Mouse (Mus musculus) naive thymus-derived CD4-positive, alpha-beta T cell, adult 2 months (primary cell): ENCODE results near the gene Gtf2i.

Experiments used
- DNase-seq: peaks from one replicate; pipeline ENCODE4 v3.0.0-alpha.2; 2011; ENCODE audit warnings: low read depth

Gtf2i gene

DNA sequence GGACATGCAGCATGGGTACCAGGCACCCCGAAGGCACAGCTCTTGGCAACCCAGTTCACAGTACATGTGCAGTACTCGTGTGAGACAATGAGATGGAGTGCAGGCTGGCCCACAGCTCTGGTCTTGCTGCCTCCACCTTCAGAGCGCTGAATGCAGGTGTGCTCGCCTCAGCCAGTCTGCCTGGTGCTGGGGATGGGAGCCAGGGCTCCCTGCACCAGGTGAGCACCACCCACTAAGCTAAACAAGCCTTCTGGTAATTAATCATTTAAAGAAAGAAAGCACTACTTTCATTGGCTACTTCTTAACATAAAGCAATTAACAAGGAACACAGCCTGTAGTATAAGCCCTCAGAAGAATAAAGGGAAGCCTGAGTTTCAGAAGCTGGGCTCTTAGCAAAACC is 37.5 kb downstream of the Gtf2i start:
- no peak for DNase-seq

DNA sequence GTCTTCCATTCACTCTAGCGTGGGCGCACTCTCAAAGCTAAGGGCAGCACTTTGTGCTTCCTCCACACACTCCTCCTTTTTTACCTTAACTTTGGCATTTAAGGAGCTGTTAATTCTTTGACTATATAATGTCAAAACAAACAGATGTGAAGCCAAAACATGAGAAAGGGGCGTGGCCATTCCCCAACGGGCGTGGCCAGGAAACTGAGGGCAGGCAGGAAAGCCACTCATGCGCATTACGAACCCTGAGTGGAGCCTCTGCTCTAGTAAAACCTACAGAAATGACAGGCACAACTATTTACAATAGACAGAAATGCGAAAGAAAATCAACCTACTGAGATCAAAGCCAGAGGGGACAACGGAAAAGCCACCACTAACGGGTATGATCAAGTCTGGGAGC is 39.0 kb downstream of the Gtf2i start:
- peak; percentile 81 for DNase-seq

DNA sequence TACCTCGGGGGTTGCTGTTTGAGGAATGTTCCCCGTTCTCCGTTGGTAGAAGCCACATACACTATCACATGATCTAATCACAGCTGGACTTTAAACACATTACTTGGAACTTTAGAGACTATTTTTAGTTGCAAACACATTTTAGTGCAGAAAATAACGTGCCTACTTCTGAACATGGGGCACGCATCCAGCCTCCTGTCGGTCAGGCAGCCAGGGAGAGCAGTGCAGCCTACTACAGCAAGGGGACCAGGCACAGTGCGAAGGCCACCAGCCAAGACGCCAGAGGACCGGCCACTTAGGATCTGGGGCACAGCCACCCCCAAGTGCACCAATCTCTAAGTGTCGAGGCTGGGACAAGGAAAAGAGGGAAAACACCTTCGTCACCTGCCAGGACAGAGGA is 39.5 kb downstream of the Gtf2i start:
- DNase-seq: no peak

DNA sequence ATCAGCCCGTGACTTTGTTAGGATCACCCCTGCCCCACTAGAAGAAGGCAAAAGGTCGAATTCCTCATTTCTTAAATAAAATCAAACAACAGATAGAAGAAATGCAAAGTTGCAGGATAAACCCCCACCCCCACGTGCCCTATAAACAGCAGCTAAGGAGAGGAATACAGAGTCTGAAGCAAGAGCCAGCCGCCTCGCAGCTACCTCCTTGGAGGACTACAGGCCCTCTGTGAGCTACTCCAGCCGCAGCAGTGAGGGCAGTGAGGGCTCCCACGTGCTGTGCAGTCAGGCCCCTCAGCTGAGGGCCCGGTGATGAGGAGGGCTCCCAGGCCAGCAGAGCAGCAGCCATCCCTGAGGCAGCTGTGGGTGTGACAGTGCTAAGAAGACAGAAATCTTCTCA is 40.8 kb downstream of the Gtf2i start:
- no peak for DNase-seq

GRCm38 (mm10) chr5:134272761-134273160 is 41.8 kb downstream of the Gtf2i start:
- peak; percentile 79 for DNase-seq

DNA sequence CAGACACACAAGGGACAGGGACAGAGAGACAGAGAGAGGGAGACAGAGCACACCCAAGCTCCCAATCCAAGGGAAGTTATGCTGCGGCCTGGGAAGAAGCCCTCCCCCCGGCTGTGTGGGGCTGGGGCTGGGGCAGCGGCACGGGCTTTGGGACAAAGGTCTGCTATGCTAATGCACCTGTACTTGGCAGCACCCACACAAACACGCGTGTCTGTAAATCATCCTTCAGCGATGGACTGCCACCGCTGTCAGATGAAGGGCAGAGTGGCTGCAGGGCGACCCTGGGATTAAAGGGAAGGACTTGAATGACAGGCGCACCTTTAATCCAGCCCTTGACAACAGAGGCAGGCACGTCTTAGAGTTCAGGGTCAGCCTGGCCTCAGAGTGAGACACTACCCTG is 43.1 kb downstream of the Gtf2i start:
- no peak for DNase-seq

DNA sequence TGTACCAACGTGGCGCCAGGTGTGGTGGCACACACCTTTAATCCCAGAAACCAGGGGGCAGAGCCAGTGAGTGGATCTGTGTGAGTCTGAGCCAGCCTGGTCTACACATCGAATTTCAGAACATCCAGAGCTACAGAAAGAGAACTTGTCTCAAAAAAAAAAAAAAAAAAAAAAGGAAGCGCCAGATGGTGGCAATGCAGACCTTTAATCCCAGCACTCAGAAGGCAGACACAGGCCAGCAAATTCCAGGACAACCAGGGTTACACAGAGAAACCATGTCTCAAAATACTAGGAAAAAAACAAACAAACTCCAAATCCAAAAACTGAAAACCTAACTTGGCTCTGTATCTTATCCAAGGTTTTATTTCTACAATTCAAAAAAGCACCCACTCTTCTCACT is 44.0 kb downstream of the Gtf2i start:
- DNase-seq: no peak

DNA sequence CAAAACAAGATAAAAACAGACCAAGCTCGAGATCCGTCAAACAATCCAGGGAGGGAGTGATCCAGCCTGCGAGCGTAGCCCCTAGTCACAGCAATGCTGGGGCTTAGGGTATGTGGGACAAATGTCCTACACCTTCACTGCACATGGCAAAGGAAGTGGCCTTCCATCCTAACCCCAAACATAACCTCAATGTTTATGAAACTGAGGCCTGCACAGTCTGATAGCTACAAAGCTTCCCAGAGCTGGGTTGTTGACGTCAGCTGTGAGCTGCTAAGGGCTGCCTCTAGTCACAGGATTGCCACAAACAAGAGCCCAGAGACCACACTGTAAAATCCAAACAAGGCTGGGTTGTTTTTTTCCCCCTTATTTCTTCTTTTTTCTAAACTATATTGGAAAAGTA is 44.8 kb downstream of the Gtf2i start:
- peak; percentile 92 for DNase-seq

DNA sequence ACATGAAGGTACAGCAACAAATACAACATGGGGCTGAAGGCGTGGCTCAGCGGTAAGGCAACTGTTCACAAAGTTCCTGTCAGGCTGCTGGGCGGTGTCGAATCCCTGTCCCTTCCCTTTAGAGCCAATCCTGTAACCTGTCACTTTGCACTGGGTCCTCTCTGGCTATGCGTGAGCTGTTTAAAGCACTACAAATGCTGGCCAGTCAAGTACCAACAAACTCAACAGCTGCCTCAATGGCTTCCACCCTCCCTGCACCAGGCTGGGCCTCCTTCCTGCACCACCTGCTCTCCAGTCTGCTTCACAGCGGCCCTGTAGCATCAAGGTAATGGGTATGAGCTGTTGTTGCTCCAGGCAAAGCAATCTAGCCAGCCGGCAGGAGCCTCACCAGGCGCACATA is 45.8 kb downstream of the Gtf2i start:
- DNase-seq: peak; percentile 54

GRCm38 (mm10) chr5:134266404-134266803 is 48.2 kb downstream of the Gtf2i start:
- peak; percentile 97 for DNase-seq

DNA sequence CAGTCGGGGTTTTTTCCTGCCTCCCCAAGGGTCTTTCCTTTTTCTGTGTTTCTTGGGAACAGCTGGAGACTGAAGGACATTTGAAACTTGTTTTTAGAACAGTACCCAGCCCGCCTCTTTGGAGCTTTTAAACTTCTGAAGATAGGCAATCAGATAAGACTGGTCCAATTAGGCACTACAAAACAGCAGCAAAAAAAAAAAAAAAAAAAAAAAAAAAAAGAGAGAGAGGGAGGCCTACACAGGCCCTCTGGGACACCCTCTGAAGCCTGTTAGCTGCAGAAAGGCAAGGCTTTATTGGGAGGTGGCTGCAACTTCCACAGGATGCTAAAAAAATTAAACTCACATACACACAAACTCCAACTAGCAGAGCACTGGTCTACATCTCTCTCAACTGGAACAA is 48.7 kb downstream of the Gtf2i start:
- DNase-seq: no peak

- DNase-seq: no peak
Observed at GRCm38 (mm10) chr5:134260001-134260636, 54.4 kb downstream of the Gtf2i start.

GRCm38 (mm10) chr5:134258934-134259333 is 55.6 kb downstream of the Gtf2i start:
- DNase-seq: no peak

GRCm38 (mm10) chr5:134258395-134258794 is 56.2 kb downstream of the Gtf2i start:
- DNase-seq: no peak

GRCm38 (mm10) chr5:134257349-134258031 is 57.1 kb downstream of the Gtf2i start:
- no peak for DNase-seq

DNA sequence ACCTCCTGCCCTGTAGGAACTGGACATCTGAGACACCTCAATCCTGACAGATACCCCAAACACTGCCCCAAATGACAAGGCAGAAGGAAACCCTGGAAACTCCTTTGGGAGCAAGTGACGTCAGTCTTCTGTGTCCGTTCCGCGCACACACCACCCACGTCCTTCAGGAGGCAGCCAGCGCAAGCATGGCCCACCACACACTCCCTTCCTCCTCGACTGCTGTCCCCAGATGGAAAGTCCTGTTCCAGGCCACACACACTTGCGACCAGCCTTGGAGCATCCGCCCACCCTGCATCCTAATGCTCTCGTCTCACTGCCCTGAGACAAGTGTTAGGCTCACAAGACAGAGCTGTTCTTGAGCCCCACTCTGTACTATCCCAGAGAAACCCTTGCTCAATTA is 59.3 kb downstream of the Gtf2i start:
- no peak for DNase-seq

GRCm38 (mm10) chr5:134253806-134254205 is 60.8 kb downstream of the Gtf2i start:
- peak; percentile 65 for DNase-seq

GRCm38 (mm10) chr5:134251083-134251482 is 63.5 kb downstream of the Gtf2i start:
- no peak for DNase-seq

GRCm38 (mm10) chr5:134250601-134251000 is 64.0 kb downstream of the Gtf2i start:
- no peak for DNase-seq

- DNase-seq: no peak
Observed at GRCm38 (mm10) chr5:134249245-134249649, 65.3 kb downstream of the Gtf2i start.

DNA sequence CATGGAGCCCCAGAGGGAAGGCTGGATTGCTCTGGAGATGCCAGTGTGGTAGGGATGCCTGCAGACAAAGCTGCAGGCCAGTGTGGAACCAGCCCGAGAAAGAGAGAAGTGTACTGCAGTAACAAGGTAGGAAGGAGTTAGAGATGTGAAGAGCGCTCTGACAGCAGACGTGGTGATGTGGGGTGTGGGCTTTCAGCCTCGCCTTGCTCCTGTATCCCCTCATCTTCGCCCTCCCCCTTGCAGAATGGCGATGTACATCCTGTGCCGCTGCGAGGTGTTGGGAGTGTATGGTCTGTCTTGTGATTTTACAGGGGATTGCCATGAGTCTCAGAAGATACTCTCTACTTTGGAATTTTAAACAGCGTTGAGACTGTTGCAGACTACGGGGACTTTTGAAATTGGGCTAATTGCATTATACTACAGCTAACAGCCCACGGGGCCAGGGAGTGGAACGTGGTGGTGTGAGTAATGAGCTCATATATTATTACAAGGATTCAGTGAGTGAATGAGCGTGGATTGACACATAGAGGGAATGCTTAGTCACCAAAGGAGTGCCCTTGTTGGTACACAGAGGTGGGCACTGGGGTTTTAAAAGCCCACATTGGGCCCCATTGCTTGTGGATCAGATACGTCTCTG is 65.8 kb downstream of the Gtf2i start:
- no peak for DNase-seq

DNA sequence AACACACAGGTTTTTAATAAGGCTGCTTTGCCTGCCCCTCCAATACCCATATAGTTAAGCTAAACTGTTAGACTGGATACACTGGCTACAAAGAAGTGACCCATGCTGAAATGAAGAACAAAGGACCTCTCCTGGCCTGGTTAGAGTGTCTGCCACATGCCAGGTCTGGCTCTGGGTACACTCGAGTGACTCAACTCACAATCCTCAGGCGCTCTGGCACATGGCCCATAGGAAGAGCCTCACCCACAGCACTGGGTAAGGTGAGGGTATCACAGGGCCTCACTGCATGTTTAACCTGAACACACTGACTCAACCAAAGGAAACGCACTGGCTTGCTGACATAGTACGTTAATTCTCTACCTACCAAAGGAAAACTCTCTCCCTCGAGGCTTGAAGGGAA is 68.4 kb downstream of the Gtf2i start:
- DNase-seq: no peak

- DNase-seq: no peak
Observed at GRCm38 (mm10) chr5:134244890-134245289, 69.7 kb downstream of the Gtf2i start.
